Mouse (Mus musculus): ENCODE results near the gene Cul7.

The Cul7 gene

DNA sequence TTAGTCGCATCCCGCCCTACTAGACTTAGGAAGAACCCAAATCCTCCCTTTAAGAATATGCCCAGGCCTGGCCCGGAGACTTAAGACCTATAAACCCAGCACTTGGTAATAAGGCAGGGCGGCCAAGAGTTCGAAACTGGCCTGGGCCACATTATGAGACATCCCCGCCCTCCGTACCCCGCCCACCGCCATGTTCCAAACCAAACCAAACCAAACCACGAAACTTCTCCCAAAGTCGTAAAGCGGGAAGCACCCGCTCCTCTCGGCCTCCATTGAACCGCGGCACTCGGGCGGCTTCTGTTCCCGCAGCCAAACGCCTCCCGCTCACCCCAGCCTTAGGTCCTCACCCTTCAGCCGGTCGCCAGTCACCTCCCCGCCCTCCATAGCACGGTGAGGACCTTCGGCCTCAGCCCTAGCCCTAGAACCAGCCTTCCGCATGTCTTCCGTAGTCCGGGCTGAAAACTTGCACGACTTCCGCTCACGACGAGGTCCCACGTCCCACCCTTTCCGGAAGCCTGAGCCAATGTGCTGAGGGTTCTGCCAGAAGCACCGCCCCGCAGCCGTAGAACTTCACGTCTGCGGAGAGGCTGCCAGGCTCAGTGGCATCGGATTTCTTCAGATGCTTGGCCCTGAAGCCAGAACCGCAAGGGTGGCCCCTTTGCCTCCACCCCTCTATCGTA is 23.9 kb downstream of the Cul7 start, which contains the start of gene Rrp36:
Rrp36 (minus strand) TSS at position 503 of the 680 bp plus-strand sequence.
- DNase-seq (ENCODE audit: low spot score): peak; percentile 88

DNA sequence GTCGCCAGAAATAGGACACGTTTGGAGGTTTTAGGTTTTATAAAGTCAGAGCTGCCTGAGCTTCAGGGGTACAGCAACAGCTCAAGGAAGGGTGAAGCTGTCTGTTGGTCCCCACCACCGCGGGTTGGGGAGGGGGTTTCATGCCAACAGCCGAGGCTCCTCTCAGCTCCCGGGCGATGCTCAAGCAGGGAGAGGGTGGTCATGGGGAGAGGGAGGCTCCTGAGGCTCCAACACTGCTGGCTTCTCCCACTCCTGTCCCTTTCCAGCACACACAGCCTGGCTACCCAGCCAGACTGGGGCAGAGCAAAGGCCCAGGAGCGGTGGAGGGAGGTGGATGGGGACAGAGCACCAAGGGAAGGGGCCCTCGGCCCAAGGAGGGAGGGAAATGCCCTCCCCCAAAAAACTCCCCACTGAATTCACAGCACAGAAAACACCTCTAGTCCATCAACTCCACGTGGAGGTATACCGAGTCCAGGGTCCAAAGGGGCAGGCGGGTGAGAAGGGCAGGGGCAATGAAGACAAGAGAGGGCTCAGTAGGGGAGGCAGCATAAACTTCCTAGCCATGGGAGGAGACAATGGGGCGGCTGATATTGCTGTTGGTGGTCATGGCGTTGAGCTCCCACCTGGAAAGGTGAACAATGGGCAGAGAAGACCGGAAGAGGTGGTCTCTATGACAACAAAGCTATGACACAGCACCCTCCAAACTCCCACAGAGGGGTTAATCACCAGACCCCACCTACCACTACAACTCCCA is 24.6 kb downstream of the Cul7 start:
- DNase-seq (ENCODE audit: low spot score): peak; percentile 58

DNA sequence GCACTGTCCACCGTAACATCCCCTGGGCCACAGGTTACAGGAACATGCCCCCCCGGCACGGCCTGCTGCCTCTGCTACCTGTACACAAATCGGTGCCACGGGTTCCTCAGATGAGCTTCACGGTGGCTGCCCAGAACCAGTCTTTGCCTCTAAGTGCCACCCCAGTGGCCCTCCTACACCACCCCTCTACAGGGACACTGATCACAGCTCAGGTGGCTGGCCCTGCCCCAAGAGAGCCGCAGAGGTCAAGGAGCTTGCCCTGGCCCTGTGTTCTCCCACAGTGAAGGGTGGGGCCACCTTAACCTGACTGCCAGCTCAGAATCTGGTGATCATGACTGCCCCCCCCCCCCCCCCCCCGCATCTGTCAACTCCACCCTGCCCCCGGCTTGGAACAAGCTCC is 28.3 kb downstream of the Cul7 start, which contains the start of gene Mea1:
Mea1 (plus strand) TSS at position 378 of the 400 bp plus-strand sequence.
- no peak for DNase-seq (ENCODE audit: low spot score)

DNA sequence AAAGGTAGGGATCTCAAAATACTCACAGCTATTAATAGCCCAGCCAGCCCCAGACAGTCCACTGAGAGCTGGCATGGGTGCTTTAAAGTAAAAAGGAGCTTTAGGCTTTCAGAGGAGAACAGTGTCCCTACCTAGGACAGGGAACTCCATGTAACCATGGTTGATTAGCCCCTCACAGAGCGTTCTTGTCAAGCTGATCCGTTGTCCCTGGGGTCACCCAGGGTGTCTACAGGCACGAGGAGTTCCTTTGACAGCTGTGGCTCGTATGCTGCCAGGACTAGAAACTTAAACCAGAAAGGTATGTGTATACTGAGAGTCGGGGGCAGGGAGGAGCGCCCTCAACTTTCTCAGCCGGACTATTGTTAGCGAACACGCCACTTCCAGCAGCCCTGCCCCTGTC is 28.8 kb downstream of the Cul7 start:
- no peak for DNase-seq (ENCODE audit: low spot score)

DNA sequence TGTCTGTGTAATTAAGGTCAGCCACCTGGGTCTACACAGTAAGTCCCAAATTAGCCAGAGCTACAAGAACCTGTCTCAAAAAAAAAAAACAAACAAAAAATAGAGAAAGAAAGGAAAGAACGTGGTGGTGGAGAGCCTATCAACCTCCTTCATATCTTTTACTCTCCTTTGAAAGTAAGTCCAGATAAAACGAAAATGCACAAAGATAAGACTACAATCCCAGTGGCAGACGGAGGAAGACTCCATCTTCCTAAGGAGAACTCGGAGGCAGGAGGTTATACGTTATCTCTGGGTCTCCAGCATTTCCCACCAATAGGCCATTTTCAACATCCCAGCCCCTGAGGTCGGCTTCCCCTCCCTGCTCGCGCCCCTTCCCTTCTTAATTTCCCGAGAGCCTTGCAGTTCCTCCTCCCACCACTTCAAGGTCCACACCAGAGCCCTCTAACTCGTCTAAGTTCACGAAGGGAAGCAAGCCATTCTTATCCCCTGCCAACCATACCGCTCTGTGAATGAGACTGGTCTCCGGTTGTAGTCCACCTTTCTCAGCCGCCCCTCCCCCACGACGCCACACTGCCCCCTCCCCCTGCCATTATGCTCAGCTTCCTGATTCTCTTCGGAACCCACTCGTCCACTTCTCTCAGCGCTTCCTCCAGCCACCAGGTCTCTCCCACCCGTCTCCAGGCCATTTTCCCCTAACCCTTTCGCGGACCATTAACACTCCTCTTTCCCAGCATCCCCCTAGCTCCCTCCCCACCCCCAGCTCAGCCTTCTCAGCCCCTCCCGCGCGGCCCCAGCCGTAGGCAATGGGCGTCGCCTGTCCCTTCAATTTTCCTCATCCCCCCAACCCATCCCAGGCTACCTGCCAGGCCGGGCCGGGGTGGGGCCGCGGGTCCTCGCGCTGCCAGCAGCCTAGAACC is 30.0 kb downstream of the Cul7 start:
- peak; percentile 84 for DNase-seq (ENCODE audit: low spot score)

DNA sequence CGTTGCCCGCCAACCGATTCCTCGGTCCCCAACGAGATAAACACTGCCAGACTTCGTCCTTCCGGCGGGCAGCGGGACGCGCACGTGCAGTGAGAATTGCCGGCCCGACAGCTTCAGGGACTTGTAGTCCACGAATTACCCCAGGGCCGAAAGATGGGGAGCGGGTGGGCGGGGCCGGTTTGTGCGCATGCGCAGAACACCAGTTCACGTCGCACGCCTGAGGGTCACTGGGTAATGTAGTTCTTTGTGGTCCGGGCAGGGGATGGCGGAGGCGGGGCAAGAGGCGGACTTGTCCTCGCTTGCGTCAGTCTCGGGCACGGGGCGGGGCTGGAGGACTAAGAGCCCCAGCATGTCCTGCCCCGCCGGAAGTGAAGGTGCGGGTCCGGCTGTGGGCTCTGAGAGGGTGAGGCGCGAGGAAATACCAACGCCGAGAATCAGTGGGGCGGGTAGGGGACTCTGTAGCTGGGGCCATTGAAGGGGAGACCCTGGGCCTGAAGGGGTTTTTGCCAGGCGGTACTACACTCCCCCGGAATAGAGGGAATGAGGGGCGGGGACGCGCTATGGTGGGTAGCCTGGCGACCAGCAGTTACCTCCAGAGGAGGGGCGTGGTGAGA is 30.7 kb downstream of the Cul7 start, which contains the start of gene Klhdc3:
Klhdc3 (minus strand) TSS at position 155 of the 614 bp plus-strand sequence.
- DNase-seq (ENCODE audit: low spot score): peak; percentile 99

DNA sequence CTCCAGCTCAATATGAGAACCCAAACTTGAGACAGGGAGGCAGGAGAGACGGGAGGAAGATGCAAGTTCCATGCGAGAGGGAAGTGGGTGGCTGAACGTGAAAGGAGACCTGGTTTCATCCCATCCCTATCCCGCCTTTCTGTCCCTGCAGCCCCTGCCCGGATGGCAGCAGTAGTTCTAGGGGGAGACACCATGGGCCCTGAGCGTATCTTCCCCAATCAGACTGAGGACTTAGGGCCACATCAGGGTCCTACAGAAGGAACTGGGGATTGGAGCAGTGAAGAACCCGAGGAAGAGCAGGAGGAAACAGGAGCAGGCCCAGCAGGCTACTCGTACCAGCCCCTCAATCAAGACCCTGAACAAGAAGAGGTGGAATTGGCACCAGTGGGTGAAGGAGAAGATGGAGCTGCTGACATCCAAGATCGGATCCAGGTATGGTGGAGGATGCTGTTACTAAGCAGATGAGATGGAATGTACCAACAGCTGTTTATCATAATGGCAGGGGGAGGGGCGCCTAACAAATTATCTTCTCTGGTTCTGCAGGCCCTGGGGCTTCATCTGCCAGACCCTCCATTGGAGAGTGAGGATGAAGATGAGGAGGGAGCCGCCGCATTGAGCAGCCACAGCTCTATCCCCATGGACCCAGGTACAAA is 31.5 kb downstream of the Cul7 start:
- no peak for DNase-seq (ENCODE audit: low spot score)

DNA sequence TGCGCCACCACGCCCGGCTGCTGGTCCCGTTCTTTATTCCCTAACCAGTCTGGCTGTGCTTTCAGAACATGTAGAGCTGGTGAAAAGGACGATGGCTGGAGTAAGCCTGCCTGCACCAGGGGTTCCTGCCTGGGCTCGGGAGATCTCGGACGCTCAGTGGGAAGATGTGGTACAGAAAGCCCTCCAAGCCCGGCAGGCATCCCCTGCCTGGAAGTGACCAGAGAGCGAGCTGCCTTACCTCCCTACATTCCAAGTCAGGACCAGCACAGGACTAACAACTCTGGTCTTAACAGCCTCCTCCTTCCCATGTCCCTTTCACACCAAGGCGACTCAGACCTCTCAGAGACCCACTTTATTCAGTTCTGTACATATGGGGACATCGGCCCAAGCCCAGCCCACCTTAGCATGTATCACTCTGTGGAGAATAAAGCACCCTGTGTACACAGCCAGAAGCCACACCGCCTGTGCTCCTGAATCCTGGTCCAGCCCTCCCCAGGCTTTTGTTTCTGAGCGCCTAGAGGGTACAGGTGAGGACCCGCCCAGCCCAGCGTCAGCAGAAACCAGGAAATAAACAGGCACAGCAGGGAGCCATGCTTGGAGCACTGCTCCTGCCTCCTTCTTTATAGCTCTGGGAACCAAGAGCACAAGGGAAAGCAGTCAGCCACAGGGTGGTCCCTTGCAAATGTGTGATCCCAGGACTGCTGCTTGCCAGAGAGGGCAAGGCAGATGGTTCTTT is 32.7 kb downstream of the Cul7 start:
- no peak for DNase-seq (ENCODE audit: low spot score)

DNA sequence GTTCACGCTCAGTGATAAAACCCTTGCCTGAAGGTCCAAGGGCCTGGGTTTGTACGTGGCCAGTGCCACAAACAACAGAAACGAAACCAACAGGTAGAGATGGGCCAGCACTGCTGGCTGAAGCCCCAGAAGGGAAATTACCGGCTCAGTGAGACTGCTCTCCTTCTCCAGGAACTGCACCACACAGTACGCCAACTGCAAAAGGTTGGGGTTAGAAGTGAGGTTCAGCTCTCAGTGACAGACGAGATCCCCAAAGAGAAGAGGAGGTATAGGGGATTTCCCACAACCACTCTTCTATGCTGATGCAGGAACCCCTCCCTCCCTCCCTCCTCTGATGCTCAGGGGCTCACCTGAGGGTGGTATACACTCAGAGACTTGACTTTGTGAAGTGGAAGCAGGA is 35.8 kb downstream of the Cul7 start:
- no peak for DNase-seq (ENCODE audit: low spot score)

DNA sequence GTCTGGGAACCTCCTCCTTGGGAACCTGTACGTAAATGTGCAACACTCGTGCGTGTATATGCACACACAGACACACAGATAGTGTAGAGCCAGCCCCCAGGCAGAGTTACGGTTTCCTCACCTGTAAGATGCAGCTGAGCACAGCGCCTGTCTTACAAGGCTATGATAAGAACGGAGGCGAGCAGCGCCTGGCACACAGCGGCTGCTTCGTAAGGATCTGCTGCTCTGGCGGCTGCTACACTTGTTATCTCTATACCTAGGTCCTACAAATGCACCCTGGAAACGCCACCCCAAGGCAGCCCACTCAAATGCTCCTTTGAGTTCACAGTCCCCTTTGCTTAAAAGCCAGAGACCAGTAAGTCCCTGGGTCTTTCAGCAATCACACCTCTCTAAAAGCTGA is 40.5 kb downstream of the Cul7 start:
- DNase-seq (ENCODE audit: low spot score): no peak

DNA sequence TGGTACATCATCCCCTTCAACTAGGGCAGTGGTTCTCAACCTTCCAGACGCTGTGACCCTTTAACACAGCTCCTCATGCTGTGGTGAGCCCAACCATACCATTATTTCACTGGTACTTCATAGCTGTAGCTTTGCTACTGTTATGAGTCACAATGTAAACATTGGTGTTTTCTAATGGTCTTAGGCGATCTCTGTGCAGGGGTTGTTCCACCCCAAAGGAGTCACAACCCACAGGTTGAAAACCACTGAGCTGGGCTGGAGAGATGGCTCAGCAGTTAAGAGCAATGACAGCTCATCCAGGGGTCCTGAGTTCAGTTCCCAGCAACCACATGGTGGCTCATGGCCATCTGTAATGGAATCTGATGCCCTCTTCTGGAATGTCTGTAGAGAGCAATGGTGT is 41.3 kb downstream of the Cul7 start:
- DNase-seq (ENCODE audit: low spot score): no peak

DNA sequence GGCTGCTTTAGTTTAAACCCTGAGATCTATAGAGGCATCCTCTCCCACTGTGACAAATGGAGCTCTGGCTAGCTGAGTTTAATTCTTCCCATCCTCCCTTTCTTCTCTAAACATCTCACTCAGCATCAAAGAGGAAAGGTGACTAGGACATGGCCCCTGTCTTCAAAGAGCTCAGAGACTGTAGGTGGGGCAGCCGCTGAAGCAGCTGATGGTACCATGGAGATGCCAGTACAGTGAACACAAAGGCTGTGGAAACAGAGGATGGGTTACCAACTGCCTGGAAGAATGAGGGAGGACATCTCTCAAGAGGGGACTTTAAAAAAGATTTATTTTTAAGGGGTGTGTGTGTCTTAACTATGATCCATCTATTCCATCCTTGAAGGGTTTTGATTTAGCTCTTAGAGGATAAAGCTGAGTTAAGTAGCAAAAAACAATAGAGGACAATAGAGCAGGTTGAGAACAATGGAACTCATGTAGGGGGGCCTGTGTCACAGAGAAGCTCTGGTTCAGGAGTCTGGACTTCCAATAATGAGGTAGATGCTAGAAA is 44.5 kb downstream of the Cul7 start:
- no peak for DNase-seq (ENCODE audit: low spot score)

DNA sequence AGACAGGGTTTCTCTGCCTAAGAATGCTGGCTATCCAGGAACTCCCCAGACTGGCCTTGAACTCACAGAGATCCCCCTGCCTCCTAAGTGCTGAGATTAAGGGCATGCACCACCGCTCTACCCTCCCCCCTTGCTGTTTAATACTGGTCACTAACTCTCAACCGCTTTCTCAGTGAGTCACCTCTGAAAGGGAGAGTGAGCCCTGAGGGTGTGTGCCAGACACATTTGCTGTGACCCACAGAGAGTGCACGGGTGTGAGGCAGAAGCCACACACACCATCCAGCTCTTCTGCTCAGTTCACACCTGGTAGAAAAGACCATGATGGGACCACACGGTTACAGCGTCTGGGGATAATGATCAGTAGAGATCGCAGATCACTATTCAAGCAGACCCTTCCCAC is 48.4 kb downstream of the Cul7 start:
- no peak for DNase-seq (ENCODE audit: low spot score)

DNA sequence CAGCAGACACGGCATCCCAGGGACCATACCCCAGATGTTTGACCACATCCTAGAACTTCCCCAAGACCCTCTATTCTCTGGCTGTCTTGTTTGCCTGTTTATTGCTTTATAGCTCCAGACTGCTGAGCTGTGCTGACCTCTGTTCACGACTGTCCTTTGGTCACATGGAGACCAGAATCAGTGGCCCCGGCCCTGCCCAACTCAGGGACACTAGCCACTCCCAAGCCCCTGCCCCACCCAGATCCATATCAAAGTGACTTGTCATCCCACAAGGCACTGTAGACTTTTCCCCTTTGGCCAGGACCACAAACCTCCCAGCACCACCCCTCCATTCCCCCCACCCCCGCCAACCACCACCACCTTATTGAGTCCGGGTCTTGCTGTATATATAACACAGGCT is 49.1 kb downstream of the Cul7 start:
- no peak for DNase-seq (ENCODE audit: low spot score)

DNA sequence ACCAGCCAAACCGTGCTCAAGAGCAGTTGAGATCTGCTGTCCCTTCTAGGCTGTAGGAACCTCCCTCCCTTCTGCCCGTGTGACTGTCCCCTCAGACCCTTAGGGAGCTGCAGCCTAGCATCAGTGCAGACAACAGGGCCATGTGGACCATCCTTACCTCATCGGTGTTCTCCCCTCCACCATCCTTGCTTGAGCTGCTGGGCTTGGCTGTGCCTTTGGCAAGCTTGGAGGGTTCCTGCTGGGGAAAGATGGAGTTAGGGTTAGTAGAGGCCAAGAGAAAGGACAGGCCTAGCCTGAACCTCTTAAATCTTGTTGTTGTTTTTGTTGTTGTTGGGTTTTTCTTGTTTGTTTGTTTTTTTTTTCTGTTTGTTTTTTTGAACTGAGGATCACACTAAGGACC is 49.8 kb downstream of the Cul7 start:
- no peak for DNase-seq (ENCODE audit: low spot score)

DNA sequence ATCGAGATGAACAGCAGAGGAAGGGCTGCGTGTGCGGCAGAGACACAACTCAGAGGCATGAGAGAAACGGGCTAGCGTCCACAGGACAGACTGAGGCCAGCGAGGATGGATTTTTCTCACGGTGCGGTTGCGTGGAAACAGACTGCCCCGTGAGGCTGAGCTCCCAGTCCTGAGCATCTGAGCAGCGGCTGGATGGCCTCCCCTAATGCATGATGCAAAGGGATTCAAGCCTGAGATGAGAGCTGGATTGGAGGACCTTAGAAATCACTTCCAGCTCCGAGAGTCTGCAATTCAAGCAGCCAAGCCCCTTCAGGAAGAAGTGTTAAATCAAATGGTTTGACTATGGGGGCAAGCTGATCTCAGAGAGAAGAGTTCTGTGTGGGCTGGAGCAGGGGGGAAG is 51.4 kb downstream of the Cul7 start:
- DNase-seq (ENCODE audit: low spot score): no peak

DNA sequence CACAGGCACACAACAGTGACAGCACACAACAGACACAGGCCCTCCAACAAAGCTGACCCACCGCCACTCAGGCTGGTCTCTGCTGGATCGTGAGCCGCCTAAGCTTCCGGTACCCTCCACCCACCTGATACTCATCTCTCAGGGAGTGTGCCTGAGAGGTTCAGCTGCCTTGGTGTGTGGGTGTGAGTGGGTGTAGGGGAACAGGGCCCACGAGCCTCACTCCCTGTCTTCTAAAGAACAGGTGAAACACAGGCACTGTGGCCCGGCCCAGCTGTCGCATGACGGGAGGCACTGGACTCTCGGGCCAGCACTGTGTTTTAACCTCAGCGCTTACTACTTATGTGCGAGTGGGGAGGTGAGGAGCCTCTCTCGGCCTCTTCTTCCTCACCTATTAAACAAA is 52.0 kb downstream of the Cul7 start:
- DNase-seq (ENCODE audit: low spot score): no peak

DNA sequence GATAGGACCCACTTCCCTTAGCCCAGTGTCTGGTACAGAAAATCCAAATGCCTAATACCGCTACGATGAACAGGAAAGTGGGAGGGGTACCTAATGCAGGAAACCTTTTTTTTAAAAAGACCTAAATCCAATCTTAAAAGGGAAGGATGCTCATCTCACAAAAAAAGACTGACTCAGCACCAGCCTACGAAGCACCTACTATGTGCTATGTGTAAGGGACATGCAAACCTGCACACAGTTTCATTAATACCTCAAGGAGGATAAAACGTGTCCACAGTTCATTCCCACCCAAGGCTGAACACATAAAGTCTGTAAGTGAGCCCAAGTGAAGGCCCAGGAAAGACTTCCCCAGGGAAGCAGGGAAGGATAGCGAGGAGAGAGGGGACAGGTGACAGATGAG is 52.4 kb downstream of the Cul7 start:
- no peak for DNase-seq (ENCODE audit: low spot score)

DNA sequence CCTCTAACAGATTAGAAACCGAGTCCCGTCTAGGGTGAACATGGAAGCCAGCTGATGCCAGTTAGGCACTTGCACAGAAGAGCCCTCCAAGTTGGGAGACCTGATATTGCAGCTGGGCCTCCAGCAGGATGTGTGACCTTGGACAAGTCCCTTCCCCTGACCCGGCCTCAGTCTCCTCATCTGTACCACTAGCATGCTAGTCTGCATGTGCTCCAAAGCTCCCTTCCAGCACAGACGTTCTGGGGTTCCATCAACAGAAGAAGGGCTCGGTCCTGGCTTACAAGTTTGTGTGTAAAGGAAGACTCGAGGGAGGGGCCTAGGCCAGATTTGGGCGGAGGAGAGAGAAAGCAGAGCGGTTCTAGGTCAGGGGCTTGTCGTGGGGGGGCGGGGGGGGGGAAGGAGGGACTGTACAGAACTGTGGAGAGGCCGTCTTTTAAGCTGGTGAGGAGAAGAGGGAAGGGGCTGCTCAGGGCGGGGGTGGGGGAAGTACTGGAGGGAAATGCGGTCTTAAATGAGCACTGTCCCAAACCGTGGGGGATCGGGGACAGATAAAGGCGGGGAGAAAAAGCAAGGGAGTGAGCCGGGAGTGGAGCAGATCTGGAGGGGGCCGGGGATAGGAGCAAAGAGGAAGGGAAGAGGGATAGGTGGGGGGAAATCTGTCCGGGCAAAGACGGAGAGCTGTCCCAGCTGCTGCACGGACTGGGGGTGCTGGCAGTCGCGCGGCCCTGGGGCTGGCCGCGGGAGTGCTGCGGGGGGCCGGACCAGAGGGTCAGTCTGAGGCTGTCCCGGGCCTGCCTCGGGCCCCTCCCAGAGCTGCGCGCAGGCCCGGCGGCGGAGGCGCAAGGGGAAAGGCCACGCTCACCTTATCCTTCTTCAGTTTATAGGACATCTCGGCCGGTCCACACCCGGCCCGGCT is 54.1 kb downstream of the Cul7 start:
- DNase-seq (ENCODE audit: low spot score): no peak
